Mouse (Mus musculus) testis, adult 2 months (tissue): Measurements from ENCODE around the gene Bace2.

Experiments
- CTCF ChIP-seq: fragments of 200-500 bp; IDR thresholded peaks from 2 replicates; pipeline ENCODE4 v1.5.1; 2012; ENCODE audit warnings: low read depth, mild to moderate bottlenecking, inconsistent platforms, low read length, moderate library complexity; ENCODE audit not compliant: control insufficient read depth, insufficient read depth, insufficient replicate concordance
- POLR2A ChIP-seq: fragments of 200-500 bp; IDR thresholded peaks from 2 replicates; pipeline ENCODE4 v1.6.1; 2012; ENCODE audit warnings: low read depth, mild to moderate bottlenecking, inconsistent platforms, low read length, moderate library complexity; ENCODE audit not compliant: control insufficient read depth

DNA sequence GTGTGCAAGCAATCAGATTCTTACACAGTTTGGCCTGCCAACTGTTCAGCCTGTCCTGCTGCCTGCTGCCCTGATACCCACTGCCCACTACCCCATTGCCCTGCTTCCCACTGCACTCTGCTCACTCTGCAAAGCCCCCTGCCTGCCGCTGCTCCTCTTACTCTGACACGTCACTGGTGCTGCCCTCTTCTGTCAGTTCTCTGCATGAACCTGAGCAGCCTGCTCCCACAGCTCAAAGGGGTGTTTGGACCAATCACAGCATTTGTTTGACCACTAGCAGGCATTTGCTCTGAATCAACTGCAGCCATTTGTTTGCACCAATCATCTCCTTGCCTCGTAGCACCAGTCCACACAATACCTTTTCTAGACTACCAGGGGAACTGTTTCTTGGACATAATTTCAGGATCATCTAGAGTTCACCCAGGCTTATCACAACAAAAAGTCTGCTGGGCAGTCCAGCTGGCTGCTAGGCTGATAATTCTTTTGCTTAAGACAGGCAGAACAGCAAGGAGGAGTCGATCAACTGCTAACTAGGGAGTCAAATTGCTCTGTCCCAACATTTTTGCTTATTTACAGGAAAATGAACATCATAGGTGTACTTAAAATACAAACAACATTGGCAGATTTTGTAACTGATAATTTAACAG is 61.5 kb downstream of the Bace2 start:
- no peak for TF ChIP-seq POLR2A
- TF ChIP-seq CTCF = peak; percentile 47; the same call in 1 of the 2 replicates
